Mouse (Mus musculus): ENCODE measurements around the gene Pcdh9. TPM values are rescaled to one million over a fixed set of nuclear protein-coding genes. Genes with fewer than 3 reads are reported as not detected.

Gene Pcdh9
- polyA plus RNA-seq, 1 experiment from 2014 or later = 8.5 TPM

DNA sequence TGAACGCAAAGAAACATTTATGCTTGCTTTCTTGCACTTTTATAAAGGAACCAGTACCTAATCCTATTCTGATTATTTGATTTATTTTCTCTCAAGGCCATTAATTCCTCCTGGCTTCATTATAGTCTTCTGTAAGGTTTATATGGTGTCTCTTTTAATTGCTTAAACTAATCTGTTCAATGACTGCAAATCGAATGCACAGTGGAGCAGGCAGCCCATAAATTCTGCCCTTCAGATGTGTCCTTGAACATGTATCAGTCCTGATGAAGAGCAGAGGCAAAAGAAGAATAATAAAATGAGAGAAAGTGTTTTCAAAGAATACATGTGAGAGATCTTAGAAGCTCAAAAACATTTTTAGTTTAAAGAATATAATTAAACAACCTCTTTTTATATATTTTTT, 263.2 kb downstream of the Pcdh9 start:
- Histone ChIP-seq H3K9me3 (ENCODE audit: control insufficient read depth, low read length) (no peaks in the 10 kb centered on the region), H3K4me3 (ENCODE audit: low read length) (no peak overlapping the region), H3K4me2 (ENCODE audit: low read depth, low read length) (no peak overlapping the region), H3K27ac (ENCODE audit: low read length) (no peak overlapping the region), H3K27me3 (ENCODE audit: control insufficient read depth, insufficient read depth, low read depth, low read length) (no peaks in the 10 kb centered on the region), H3K36me3 (ENCODE audit: control insufficient read depth, insufficient read depth, low read length) (no peaks in the 10 kb centered on the region), H3K4me1 (replicated peaks; ENCODE audit: control insufficient read depth, insufficient read depth, low read length) (no peaks in the 10 kb centered on the region), H3K9ac (ENCODE audit: low read length) (no peak overlapping the region)
- 77% methylated on average over 2 of the region's 2 CpGs for WGBS
- no peak for ATAC-seq (ENCODE audit: low read depth)

DNA sequence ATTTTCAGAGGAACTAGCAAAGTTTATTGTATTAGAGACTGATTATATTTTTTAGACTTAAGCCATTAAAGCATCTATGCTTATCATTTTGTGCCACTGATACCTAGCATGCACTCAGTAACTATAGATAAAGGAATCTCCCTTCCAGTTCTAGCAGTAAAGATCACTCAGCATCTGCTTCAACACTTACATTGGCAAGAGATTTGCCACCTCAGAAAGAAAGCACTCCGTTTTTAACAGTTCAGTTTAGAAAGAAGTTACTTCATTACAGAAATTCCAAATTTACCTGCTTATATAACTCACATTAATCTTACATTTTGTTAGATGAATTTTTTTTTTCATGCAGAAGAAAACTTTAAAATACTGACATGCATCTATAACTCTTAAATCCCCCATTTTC, 266.3 kb downstream of the Pcdh9 start:
- no peaks in the 10 kb centered on the region for H3K4me1 ChIP-seq (replicated peaks; ENCODE audit: control insufficient read depth, insufficient read depth, low read length)
- H3K27ac ChIP-seq (ENCODE audit: low read length) = no peak overlapping the region
- no peak overlapping the region for H3K9ac ChIP-seq (ENCODE audit: low read length)
- ATAC-seq (ENCODE audit: low read depth) = no peak
- H3K4me2 ChIP-seq (ENCODE audit: low read depth, low read length) = no peak overlapping the region
- whole genome bisulfite sequencing = 70% methylated on average over 1 of the region's 1 CpGs
- no peaks in the 10 kb centered on the region for H3K9me3 ChIP-seq (ENCODE audit: control insufficient read depth, low read length)
- H3K36me3 ChIP-seq (ENCODE audit: control insufficient read depth, insufficient read depth, low read length) = no peaks in the 10 kb centered on the region
- no peak overlapping the region for H3K4me3 ChIP-seq (ENCODE audit: low read length)
- no peaks in the 10 kb centered on the region for H3K27me3 ChIP-seq (ENCODE audit: control insufficient read depth, insufficient read depth, low read depth, low read length)

DNA sequence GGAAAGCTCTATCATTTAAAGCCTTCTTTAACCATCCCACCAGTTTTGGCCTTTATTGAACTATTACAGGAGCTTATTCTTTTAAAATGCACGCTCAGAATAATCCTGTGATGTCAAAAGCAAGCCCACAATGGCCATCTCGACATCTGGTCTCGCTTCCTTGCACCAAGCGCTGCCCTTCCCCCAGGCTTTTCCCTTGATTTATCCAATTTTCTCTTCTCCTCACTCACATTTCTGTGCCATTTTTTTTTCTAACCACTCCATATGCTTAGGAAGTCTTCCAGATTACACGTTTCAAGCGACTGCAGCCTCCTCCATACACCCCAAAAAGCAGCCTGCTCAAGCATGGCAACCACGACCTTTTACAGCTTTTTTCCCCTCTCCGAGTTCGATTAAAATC, 269.3 kb downstream of the Pcdh9 start:
- no peak overlapping the region for H3K9ac ChIP-seq (ENCODE audit: low read length)
- no peaks in the 10 kb centered on the region for H3K36me3 ChIP-seq (ENCODE audit: control insufficient read depth, insufficient read depth, low read length)
- no peak overlapping the region for H3K4me2 ChIP-seq (ENCODE audit: low read depth, low read length)
- 79% methylated on average over 9 of the region's 9 CpGs for WGBS
- H3K27ac ChIP-seq (ENCODE audit: low read length) = no peak overlapping the region
- H3K4me3 ChIP-seq (ENCODE audit: low read length) = no peak overlapping the region
- H3K9me3 ChIP-seq (ENCODE audit: control insufficient read depth, low read length) = no peaks in the 10 kb centered on the region
- H3K4me1 ChIP-seq (replicated peaks; ENCODE audit: control insufficient read depth, insufficient read depth, low read length) = no peaks in the 10 kb centered on the region
- no peaks in the 10 kb centered on the region for H3K27me3 ChIP-seq (ENCODE audit: control insufficient read depth, insufficient read depth, low read depth, low read length)
- ATAC-seq (ENCODE audit: low read depth) = no peak

DNA sequence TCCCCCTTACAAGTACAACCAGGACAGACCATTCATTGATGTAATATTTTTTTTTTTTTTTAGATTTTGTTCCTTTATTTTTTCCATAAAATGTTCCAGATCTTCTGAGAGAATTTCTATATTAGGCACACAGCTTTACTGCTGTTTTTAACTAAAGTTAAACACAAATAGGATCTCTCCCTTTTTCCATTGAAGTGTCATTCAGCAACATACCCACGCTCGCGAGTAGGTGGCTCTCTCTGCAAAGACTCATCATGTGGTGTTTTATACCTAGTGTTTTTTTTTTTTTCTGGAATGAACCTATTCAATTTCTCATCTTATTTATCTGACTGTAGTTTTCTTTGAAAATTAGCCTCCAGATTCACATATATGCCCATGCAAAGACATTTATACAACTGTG, 282.9 kb downstream of the Pcdh9 start:
- Histone ChIP-seq H3K4me2 (ENCODE audit: low read depth, low read length) (no peak overlapping the region), H3K9me3 (ENCODE audit: control insufficient read depth, low read length) (no peaks in the 10 kb centered on the region), H3K36me3 (ENCODE audit: control insufficient read depth, insufficient read depth, low read length) (no peaks in the 10 kb centered on the region), H3K9ac (ENCODE audit: low read length) (no peak overlapping the region), H3K27ac (ENCODE audit: low read length) (no peak overlapping the region), H3K4me1 (replicated peaks; ENCODE audit: control insufficient read depth, insufficient read depth, low read length) (no peaks in the 10 kb centered on the region), H3K27me3 (ENCODE audit: control insufficient read depth, insufficient read depth, low read depth, low read length) (no peaks in the 10 kb centered on the region), H3K4me3 (ENCODE audit: low read length) (no peak overlapping the region)
- 92% methylated on average over 3 of the region's 3 CpGs for WGBS
- no peak for ATAC-seq (ENCODE audit: low read depth)

DNA sequence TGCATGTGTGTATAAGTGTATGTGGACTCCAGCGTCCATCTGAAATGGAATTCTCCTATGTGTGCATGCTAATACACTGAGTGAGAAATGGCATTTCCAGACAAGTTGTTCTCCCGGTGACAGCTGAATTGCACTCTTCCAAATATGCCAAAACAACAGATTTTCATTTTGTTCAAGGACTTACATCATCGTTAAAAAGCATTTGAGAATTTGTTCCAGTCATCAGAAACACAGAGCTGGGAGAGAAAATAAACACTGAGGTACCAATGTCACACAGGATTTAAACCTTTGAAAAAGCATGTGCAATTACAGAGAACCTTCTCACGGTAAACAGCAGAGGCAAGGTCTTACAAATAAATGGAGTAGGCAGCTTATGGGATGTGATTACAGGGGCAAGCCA, 290.5 kb downstream of the Pcdh9 start:
- H3K4me3 ChIP-seq (ENCODE audit: low read length) = no peak overlapping the region
- H3K9ac ChIP-seq (ENCODE audit: low read length) = no peak overlapping the region
- 69% methylated on average over 4 of the region's 4 CpGs for WGBS
- no peak overlapping the region for H3K27ac ChIP-seq (ENCODE audit: low read length)
- ATAC-seq (ENCODE audit: low read depth) = no peak
- H3K36me3 ChIP-seq (ENCODE audit: control insufficient read depth, insufficient read depth, low read length) = no peaks in the 10 kb centered on the region
- no peaks in the 10 kb centered on the region for H3K9me3 ChIP-seq (ENCODE audit: control insufficient read depth, low read length)
- no peaks in the 10 kb centered on the region for H3K27me3 ChIP-seq (ENCODE audit: control insufficient read depth, insufficient read depth, low read depth, low read length)
- H3K4me2 ChIP-seq (ENCODE audit: low read depth, low read length) = no peak overlapping the region
- H3K4me1 ChIP-seq (replicated peaks; ENCODE audit: control insufficient read depth, insufficient read depth, low read length) = no peaks in the 10 kb centered on the region

DNA sequence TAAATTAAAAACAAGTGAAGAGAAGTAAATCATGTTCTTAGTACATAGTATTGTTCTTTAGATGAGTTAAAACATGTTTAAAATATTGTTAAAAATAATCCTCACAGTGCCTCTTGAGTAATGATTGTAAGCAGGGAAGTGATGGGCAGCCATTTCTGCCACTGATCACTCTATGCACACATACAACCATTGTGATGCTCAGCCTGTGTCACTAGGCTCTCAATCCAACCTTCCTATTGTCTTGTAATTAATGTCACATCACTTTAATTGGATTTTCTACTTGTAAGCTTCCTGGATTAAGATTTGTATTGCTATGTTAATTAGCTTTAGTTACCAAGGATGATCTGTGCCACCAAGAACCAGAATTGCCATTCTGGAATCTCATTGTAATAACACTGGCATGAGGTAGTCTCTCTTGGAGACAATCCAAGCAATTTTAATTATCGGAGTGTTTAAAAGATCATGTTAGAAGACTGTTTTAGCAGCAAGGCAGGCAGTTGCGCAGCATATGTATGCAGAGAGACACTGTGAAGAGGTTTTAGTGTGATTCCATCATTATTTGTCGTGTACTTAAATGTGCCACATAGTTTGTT, 305.0 kb downstream of the Pcdh9 start:
- Histone ChIP-seq H3K9me3 (ENCODE audit: control insufficient read depth, low read length) (no peaks in the 10 kb centered on the region), H3K4me3 (ENCODE audit: low read length) (no peak overlapping the region), H3K4me2 (ENCODE audit: low read depth, low read length) (no peak overlapping the region), H3K9ac (ENCODE audit: low read length) (no peak overlapping the region), H3K27me3 (ENCODE audit: control insufficient read depth, insufficient read depth, low read depth, low read length) (no peaks in the 10 kb centered on the region), H3K27ac (ENCODE audit: low read length) (no peak overlapping the region), H3K36me3 (ENCODE audit: control insufficient read depth, insufficient read depth, low read length) (no peaks in the 10 kb centered on the region), H3K4me1 (replicated peaks; ENCODE audit: control insufficient read depth, insufficient read depth, low read length) (no peaks in the 10 kb centered on the region)
- ATAC-seq (ENCODE audit: low read depth) = no peak
- WGBS = 62% methylated on average over 3 of the region's 3 CpGs

DNA sequence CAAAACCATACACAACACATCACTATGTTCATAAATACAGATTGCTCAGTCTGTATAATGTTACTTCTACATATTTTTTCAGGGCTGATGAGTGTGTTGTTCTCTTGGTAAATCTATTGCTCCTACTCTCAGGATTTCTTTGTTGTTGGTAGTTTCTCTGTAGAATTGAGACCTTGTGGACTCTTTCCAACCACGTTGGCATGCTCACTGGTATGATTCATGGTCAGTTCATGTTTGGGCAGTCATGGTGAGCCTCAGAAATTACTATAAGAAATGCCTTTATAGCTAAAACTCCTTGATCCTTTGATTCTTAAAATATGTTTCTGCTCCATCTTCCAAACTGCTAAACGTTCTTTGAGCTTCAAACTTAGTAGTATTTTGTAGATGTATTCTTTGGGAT, 326.1 kb downstream of the Pcdh9 start:
- H3K4me2 ChIP-seq (ENCODE audit: low read depth, low read length) = no peak overlapping the region
- H3K9ac ChIP-seq (ENCODE audit: low read length) = no peak overlapping the region
- H3K36me3 ChIP-seq (ENCODE audit: control insufficient read depth, insufficient read depth, low read length) = no peaks in the 10 kb centered on the region
- no peak for ATAC-seq (ENCODE audit: low read depth)
- H3K4me1 ChIP-seq (replicated peaks; ENCODE audit: control insufficient read depth, insufficient read depth, low read length) = no peaks in the 10 kb centered on the region
- H3K9me3 ChIP-seq (ENCODE audit: control insufficient read depth, low read length) = no peaks in the 10 kb centered on the region
- H3K4me3 ChIP-seq (ENCODE audit: low read length) = no peak overlapping the region
- 76% methylated on average over 2 of the region's 2 CpGs for WGBS
- H3K27me3 ChIP-seq (ENCODE audit: control insufficient read depth, insufficient read depth, low read depth, low read length) = no peaks in the 10 kb centered on the region
- no peak overlapping the region for H3K27ac ChIP-seq (ENCODE audit: low read length)

DNA sequence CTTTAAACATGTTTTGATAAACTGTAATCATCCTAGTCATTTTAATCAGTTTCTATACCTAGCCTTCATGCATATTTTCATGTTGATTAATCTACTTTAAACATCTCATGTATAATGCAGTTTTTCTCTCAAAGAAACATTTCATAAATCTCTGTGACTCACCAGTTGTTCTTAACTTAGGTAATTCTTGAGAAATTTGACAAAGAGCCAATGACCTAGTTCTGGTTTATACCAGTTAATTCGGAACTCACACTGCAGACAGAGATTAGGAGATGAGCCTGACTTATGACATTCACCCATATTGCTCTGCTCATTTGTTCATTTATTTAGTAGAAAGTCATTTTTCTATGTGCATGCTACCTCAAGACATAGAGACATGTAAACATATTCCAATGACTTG, 328.9 kb downstream of the Pcdh9 start:
- WGBS = 65% methylated on average over 1 of the region's 1 CpGs
- ATAC-seq (ENCODE audit: low read depth) = no peak
- Histone ChIP-seq H3K27ac (ENCODE audit: low read length) (no peak overlapping the region), H3K4me1 (replicated peaks; ENCODE audit: control insufficient read depth, insufficient read depth, low read length) (no peaks in the 10 kb centered on the region), H3K9ac (ENCODE audit: low read length) (no peak overlapping the region), H3K9me3 (ENCODE audit: control insufficient read depth, low read length) (no peaks in the 10 kb centered on the region), H3K4me3 (ENCODE audit: low read length) (no peak overlapping the region), H3K36me3 (ENCODE audit: control insufficient read depth, insufficient read depth, low read length) (no peaks in the 10 kb centered on the region), H3K27me3 (ENCODE audit: control insufficient read depth, insufficient read depth, low read depth, low read length) (no peaks in the 10 kb centered on the region), H3K4me2 (ENCODE audit: low read depth, low read length) (no peak overlapping the region)

DNA sequence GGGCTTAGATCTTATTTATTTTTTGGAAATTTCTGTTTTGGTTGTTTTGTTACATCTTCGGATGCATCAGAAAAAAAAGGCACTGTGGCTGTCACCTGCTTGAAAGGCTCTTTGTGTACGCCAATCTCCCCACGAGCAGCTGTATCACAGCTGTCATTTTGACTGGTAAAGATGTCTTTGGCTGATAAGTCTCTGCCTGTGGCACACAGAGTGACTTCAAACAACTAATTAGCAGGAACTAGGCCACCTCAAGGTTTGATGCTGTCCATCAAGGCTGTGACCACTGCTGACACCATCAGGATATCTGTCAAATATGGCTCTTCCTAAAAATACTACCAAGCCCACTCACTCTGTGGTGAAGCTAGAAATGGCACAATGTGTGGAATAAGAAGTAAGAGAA, 336.7 kb downstream of the Pcdh9 start:
- H3K4me1 ChIP-seq (replicated peaks; ENCODE audit: control insufficient read depth, insufficient read depth, low read length) = no peaks in the 10 kb centered on the region
- H3K27ac ChIP-seq (ENCODE audit: low read length) = no peak overlapping the region
- H3K36me3 ChIP-seq (ENCODE audit: control insufficient read depth, insufficient read depth, low read length) = no peaks in the 10 kb centered on the region
- ATAC-seq (ENCODE audit: low read depth) = no peak
- no peak overlapping the region for H3K9ac ChIP-seq (ENCODE audit: low read length)
- no peak overlapping the region for H3K4me2 ChIP-seq (ENCODE audit: low read depth, low read length)
- no peaks in the 10 kb centered on the region for H3K9me3 ChIP-seq (ENCODE audit: control insufficient read depth, low read length)
- WGBS = 70% methylated on average over 3 of the region's 3 CpGs
- no peaks in the 10 kb centered on the region for H3K27me3 ChIP-seq (ENCODE audit: control insufficient read depth, insufficient read depth, low read depth, low read length)
- no peak overlapping the region for H3K4me3 ChIP-seq (ENCODE audit: low read length)

DNA sequence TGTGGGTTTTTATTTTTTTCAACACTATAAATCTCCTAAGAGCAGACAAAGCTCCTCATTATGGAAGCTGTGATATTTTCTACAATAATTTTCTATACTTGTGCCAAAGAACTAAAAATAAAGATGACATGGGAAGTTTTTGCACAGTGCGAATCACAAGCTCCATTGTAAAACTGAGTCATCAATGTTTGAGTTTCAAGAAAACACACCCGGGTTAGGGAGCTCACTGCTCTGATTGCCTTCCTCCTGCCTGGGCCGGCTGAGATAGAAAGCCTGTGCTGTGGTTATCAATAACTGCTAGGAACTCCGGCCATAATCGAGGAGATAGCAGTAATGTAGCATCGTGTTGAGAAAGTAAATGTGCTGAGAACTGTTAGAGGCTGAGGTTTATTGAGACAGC, 344.9 kb downstream of the Pcdh9 start:
- H3K4me2 ChIP-seq (ENCODE audit: low read depth, low read length) = no peak overlapping the region
- no peaks in the 10 kb centered on the region for H3K36me3 ChIP-seq (ENCODE audit: control insufficient read depth, insufficient read depth, low read length)
- no peak for ATAC-seq (ENCODE audit: low read depth)
- H3K27ac ChIP-seq (ENCODE audit: low read length) = no peak overlapping the region
- no peaks in the 10 kb centered on the region for H3K4me1 ChIP-seq (replicated peaks; ENCODE audit: control insufficient read depth, insufficient read depth, low read length)
- H3K4me3 ChIP-seq (ENCODE audit: low read length) = no peak overlapping the region
- no peaks in the 10 kb centered on the region for H3K27me3 ChIP-seq (ENCODE audit: control insufficient read depth, insufficient read depth, low read depth, low read length)
- WGBS = 52% methylated on average over 6 of the region's 6 CpGs
- no peaks in the 10 kb centered on the region for H3K9me3 ChIP-seq (ENCODE audit: control insufficient read depth, low read length)
- H3K9ac ChIP-seq (ENCODE audit: low read length) = no peak overlapping the region

Measured in lung, embryonic 16.5 days (tissue).